Mouse (Mus musculus) forebrain, embryonic 10.5 days (tissue): ENCODE measurements around the gene Aebp1. TPM values are rescaled to one million over a fixed set of nuclear protein-coding genes. Genes with fewer than 3 reads are reported as not detected.
A peak's percentile ranks its signal among the peaks of the same experiment; 100 is the strongest.
"Not testable (repeated sequence)": the region's sequence is repeated elsewhere in the genome, so short reads cannot be mapped to it uniquely, and the experiment has no call there.

Source experiments
- DNase-seq: peaks from one replicate; pipeline ENCODE4 v3.0.0-alpha.2; 2017; ENCODE audit warnings: low spot score; ENCODE audit errors: extremely low spot score
- H3K27ac ChIP-seq: fragments of 300-500 bp; sonication (generic); 2 replicates; pipeline ENCODE4 v1.5.1; 2016; ENCODE audit warnings: mild to moderate bottlenecking
- H3K27me3 ChIP-seq: fragments of 300-500 bp; sonication (generic); 2 replicates; pipeline ENCODE4 v1.6.1; 2016; ENCODE audit warnings: mild to moderate bottlenecking; ENCODE audit not compliant: poor library complexity, severe bottlenecking
- H3K36me3 ChIP-seq: fragments of 300-500 bp; sonication (generic); replicated peaks from 2 replicates; pipeline ENCODE4 v1.6.1; 2016; ENCODE audit warnings: mild to moderate bottlenecking, moderate library complexity
- H3K4me1 ChIP-seq: fragments of 300-500 bp; sonication (generic); 2 replicates; pipeline ENCODE4 v1.6.1; 2016
- H3K4me3 ChIP-seq: fragments of 300-500 bp; sonication (generic); 2 replicates; pipeline ENCODE4 v1.5.1; 2016; ENCODE audit warnings: mild to moderate bottlenecking, moderate library complexity
- H3K9me3 ChIP-seq: fragments of 300-500 bp; sonication (generic); 2 replicates; pipeline ENCODE4 v1.6.1; 2016; ENCODE audit warnings: mild to moderate bottlenecking, moderate library complexity
- WGBS: fragments of 180-500 bp; shearing (Covaris S2); methylation state at CpG from one replicate; pipeline ENCODE4 v1.1.7; 2016; 5-methylcytosine and 5-hydroxymethylcytosine counted together
- polyA plus RNA-seq: library from polyadenylated mRNA; unstranded; fragments of >200 nt; fragmentation: Nextera tagmentation; extraction: Ambion mirVana; gene quantifications from 2 replicates; pipeline ENCODE4 v1.2.1, GENCODE M21; 2016

Aebp1 gene
- polyA plus RNA-seq, 1 experiment from 2014 or later: 8.8 TPM

GRCm38 (mm10) chr11:5879905-5880304, 18.2 kb downstream of the Aebp1 start:
- Histone ChIP-seq H3K9me3 (no peaks in the 10 kb centered on the region), H3K4me1 (peaks cover 36% of the 10 kb centered on the region), H3K27ac (0 out of 2 replicates have a peak overlapping the region, but pooled peaks have one; percentile 15), H3K27me3 (no peaks in the 10 kb centered on the region), H3K36me3 (peaks cover 20% of the 10 kb centered on the region), H3K4me3 (no peak overlapping the region)
- WGBS: 42% methylated on average over 5 of the region's 5 CpGs
- DNase-seq: peak; percentile 72

DNA sequence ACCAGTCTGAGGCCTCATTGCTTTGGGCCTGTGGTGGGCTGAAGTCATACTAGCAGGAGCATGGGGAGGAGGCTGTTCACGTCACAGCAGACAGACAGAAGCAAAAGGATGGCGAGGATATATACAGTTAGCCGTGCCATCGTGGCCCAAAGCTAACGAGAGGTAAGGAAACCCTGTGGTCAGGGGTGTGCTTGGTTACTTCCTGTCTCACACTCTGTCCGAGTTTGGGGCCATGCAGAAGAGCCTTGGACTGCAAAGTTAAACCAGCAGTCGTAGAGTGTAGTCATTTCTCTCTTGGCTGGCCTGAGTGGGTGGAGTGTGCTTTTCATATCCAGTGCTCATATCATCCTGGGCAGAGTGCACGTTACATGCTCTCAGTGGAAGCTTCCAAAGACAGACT, 20.8 kb downstream of the Aebp1 start:
- 83% methylated on average over 8 of the region's 8 CpGs for WGBS
- H3K27ac ChIP-seq: no peak overlapping the region
- H3K4me3 ChIP-seq: no peak overlapping the region
- no peaks in the 10 kb centered on the region for H3K9me3 ChIP-seq
- no peaks in the 10 kb centered on the region for H3K36me3 ChIP-seq
- no peak for DNase-seq
- no peaks in the 10 kb centered on the region for H3K27me3 ChIP-seq
- peaks cover 34% of the 10 kb centered on the region for H3K4me1 ChIP-seq

DNA sequence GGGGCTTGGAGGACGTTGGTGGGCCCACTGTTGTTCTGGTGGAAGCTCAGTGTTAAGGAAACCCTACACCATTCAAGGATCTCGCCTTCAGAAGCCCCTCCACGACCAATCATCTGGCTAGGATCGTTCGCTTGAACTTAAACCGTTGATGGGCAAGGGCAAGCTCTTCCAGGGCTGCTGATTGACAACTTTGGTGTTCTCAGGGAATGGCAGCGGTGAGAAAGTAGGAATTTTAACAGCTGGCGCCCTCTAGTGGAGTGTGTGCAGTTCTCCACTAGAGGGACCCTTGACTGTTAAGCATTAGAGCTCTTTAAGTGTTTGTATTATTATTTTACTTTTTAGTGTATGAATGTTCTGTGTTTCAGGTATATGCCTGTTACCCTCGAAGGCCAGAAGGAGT, 24.4 kb downstream of the Aebp1 start:
- peak; percentile 64 for DNase-seq
- H3K9me3 ChIP-seq: no peaks in the 10 kb centered on the region
- no peaks in the 10 kb centered on the region for H3K36me3 ChIP-seq
- WGBS: 24% methylated on average over 9 of the region's 9 CpGs
- H3K27me3 ChIP-seq: no peaks in the 10 kb centered on the region
- peaks cover 39% of the 10 kb centered on the region for H3K4me1 ChIP-seq
- H3K4me3 ChIP-seq: no peak overlapping the region
- H3K27ac ChIP-seq: peak overlapping the region; percentile 70

DNA sequence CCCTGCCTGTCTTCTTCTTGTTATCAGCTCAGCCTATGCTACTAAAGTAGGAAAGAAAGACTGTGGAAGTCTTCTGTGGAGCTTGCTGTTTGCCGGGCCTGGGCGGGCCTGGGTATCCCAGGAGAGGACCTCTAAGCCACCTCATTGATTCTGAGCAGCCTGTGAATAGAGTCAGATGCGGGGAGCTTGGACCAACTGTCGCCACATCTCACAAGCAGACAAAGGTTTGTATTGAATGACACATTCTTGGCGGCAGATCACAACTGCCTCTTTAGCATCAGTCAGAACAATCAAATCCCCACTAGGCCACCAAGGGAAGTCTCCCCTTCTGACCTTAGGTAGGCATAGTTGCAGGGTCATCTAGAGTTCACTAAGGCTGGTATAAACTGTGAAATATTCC, 25.5 kb downstream of the Aebp1 start:
- Histone ChIP-seq H3K27me3 (no peaks in the 10 kb centered on the region), H3K27ac (peak overlapping the region; percentile 70), H3K4me3 (no peak overlapping the region), H3K4me1 (peaks cover 48% of the 10 kb centered on the region), H3K9me3 (no peaks in the 10 kb centered on the region), H3K36me3 (no peaks in the 10 kb centered on the region)
- no peak for DNase-seq
- 29% methylated on average over 5 of the region's 5 CpGs for WGBS

GRCm38 (mm10) chr11:5888563-5888962, 26.8 kb downstream of the Aebp1 start:
- H3K27ac ChIP-seq, H3K27me3 ChIP-seq, H3K9me3 ChIP-seq, DNase-seq, H3K4me3 ChIP-seq, H3K36me3 ChIP-seq: not testable (repeated sequence)
- H3K4me1 ChIP-seq: peaks cover 61% of the 10 kb centered on the region
- 83% methylated on average over 5 of the region's 5 CpGs for WGBS

DNA sequence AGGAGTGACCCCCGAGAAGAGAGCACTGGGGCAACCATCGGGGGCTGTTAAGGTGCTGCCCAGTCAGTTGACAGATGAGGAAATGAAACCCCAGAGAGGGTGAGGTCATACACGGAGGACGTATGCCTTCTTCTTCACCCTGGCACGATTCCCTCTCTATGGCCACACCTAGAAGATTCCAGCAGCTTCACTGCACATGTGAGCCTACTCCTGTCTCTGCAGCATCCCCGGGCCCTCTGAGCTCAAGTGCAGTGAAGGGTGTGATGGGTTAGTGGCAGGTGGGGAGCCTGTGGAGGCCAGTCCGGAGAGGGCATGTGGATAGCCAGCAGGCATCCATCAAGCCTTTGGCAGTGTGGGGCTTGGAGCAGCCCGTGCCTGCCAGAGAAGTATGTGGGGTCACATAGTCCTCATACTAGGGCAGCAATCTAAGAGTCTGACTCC, 30.4 kb downstream of the Aebp1 start:
- no peaks in the 10 kb centered on the region for H3K9me3 ChIP-seq
- peaks cover 60% of the 10 kb centered on the region for H3K4me1 ChIP-seq
- no peak for DNase-seq
- H3K36me3 ChIP-seq: no peaks in the 10 kb centered on the region
- 72% methylated on average over 8 of the region's 8 CpGs for WGBS
- peak overlapping the region; percentile 71; the same call in 1 of the 2 replicates for H3K27ac ChIP-seq
- H3K4me3 ChIP-seq: no peak overlapping the region
- H3K27me3 ChIP-seq: peaks cover 19% of the 10 kb centered on the region

DNA sequence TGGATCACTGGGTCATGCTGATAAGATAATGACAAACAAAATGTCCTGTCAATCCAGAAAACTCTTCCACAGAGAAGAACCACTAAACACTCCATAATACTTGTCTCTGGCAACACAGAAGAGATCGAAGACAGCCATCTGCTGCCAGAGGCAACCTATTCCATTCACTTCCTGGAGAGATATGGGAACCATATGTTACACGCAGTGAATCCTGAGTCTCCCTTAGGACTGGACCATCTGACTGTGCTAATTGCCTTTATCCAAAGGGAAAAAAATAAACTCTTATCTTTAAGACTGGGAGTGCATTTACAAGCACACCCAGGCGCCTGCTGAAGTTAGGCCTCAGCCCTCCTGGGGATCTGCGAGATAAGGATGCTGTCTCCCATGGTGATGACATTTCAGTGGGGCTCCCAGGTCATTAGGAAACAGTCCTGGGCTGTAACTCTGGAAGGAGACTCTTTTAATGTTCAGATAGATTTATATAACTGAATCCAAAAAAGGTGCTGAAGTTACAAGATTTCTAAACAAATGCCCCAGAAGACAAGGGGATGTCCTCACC, 31.1 kb downstream of the Aebp1 start:
- Histone ChIP-seq H3K27ac (0 out of 2 replicates have a peak overlapping the region, but pooled peaks have one; percentile 71), H3K36me3 (no peaks in the 10 kb centered on the region), H3K4me3 (no peak overlapping the region), H3K9me3 (no peaks in the 10 kb centered on the region), H3K4me1 (peaks cover 60% of the 10 kb centered on the region), H3K27me3 (peaks cover 26% of the 10 kb centered on the region)
- WGBS: 66% methylated on average over 4 of the region's 4 CpGs
- DNase-seq: no peak

GRCm38 (mm10) chr11:5893807-5894206, 32.1 kb downstream of the Aebp1 start:
- H3K27me3 ChIP-seq: peaks cover 35% of the 10 kb centered on the region
- no peaks in the 10 kb centered on the region for H3K9me3 ChIP-seq
- H3K4me3 ChIP-seq: no peak overlapping the region
- DNase-seq: no peak
- WGBS: 75% methylated on average over 6 of the region's 6 CpGs
- H3K4me1 ChIP-seq: peaks cover 60% of the 10 kb centered on the region
- no peaks in the 10 kb centered on the region for H3K36me3 ChIP-seq
- no peak overlapping the region for H3K27ac ChIP-seq

DNA sequence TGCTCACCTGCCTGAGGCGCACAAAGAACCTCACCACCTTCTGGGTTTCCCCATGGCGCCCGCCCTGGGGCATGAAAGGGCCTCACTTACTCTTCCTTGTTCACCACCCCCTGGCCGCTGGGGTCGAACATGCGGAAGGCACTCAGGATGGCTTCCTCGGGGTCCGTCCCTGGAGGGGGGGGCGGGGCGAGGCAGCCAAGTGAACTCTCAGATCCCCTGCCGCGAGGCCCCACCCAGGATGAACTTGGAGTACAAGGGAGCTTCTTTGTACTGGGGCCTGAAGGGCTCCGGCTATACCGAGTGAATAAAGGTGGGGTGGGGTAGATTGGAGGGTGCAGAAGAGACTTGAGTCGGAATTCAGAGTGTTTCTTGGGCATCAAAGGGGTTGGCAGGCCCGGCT, 35.5 kb downstream of the Aebp1 start:
- peak overlapping the region; percentile 19 for H3K4me3 ChIP-seq
- H3K4me1 ChIP-seq: peaks cover 56% of the 10 kb centered on the region
- peak overlapping the region; percentile 66; the same call in 1 of the 2 replicates for H3K27ac ChIP-seq
- H3K9me3 ChIP-seq: no peaks in the 10 kb centered on the region
- peaks cover 70% of the 10 kb centered on the region for H3K27me3 ChIP-seq
- WGBS: 12% methylated on average over 16 of the region's 16 CpGs
- no peak for DNase-seq
- H3K36me3 ChIP-seq: no peaks in the 10 kb centered on the region

DNA sequence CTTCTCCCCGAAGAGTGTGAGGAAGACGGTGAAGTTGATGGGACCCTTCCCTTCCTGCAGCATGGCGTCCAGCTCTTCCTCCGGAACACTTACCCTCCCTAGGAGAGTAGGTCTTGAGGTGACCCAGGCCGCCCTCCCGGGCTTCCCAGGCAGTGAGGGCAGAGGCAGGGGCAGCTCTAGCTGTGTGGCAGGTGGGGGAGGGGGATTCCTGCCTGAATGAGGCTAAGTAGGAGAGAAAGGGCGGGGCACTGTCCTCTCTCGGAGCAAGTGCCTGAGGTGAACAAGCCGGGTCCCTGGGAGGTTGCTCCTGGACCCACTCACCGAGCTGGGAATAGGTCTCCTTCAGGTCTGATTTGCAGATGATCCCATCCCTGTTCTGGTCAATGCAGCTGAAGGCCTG, 36.1 kb downstream of the Aebp1 start:
- Histone ChIP-seq H3K9me3 (no peaks in the 10 kb centered on the region), H3K36me3 (no peaks in the 10 kb centered on the region), H3K27me3 (peaks cover 76% of the 10 kb centered on the region), H3K27ac (peak overlapping the region; percentile 66), H3K4me1 (peaks cover 56% of the 10 kb centered on the region), H3K4me3 (peak overlapping the region; percentile 19)
- DNase-seq: no peak
- WGBS: 6% methylated on average over 10 of the region's 10 CpGs

- Histone ChIP-seq H3K27me3 (peaks cover 83% of the 10 kb centered on the region), H3K36me3 (no peaks in the 10 kb centered on the region), H3K27ac (peak within 1 kb of the TSS; percentile 66), H3K9me3 (no peaks in the 10 kb centered on the region), H3K4me1 (peaks cover 52% of the 10 kb centered on the region), H3K4me3 (peak within 1 kb of the TSS; percentile 19)
- 74% methylated on average over 5 of the region's 5 CpGs for WGBS
- DNase-seq: no peak
Observed at GRCm38 (mm10) chr11:5898531-5898930, 36.8 kb downstream of the Aebp1 start, which contains the start of gene Myl7. Gene Myl7, minus strand, starts transcription at chr11:5898782.

DNA sequence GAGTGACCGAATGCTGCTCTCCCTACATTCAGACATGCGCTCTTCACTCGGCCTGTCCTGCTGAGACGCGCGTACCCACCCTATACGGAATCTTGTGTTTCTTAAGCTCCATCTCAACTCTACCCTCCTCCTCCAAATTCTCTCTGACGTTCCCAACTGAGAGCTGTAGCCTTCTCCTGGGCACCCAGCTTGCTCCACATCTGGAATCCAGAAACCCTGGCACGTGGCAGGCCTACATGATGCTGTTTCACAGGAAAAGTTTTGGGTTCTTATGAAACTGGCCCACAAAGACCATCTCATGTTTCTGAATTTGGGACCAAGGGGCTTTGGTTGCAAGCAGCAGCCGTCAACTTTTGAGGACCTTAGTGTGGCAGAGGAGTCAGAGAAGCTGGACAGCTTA, 37.5 kb downstream of the Aebp1 start:
- Histone ChIP-seq H3K4me1 (peaks cover 45% of the 10 kb centered on the region), H3K27ac (no peak overlapping the region), H3K27me3 (peaks cover 85% of the 10 kb centered on the region), H3K4me3 (no peak overlapping the region), H3K9me3 (no peaks in the 10 kb centered on the region), H3K36me3 (no peaks in the 10 kb centered on the region)
- 95% methylated on average over 10 of the region's 10 CpGs for WGBS
- DNase-seq: no peak

GRCm38 (mm10) chr11:5901320-5901719, 39.6 kb downstream of the Aebp1 start:
- Histone ChIP-seq H3K4me1 (peaks cover 44% of the 10 kb centered on the region), H3K36me3 (no peaks in the 10 kb centered on the region), H3K27me3 (peaks cover 74% of the 10 kb centered on the region), H3K9me3 (no peaks in the 10 kb centered on the region), H3K4me3 (peak overlapping the region; percentile 55), H3K27ac (peak overlapping the region; percentile 86)
- 14% methylated on average over 3 of the region's 3 CpGs for WGBS
- no peak for DNase-seq
